ENCODE assay signal across 8 mouse cellular contexts in the genomic region with DNA sequence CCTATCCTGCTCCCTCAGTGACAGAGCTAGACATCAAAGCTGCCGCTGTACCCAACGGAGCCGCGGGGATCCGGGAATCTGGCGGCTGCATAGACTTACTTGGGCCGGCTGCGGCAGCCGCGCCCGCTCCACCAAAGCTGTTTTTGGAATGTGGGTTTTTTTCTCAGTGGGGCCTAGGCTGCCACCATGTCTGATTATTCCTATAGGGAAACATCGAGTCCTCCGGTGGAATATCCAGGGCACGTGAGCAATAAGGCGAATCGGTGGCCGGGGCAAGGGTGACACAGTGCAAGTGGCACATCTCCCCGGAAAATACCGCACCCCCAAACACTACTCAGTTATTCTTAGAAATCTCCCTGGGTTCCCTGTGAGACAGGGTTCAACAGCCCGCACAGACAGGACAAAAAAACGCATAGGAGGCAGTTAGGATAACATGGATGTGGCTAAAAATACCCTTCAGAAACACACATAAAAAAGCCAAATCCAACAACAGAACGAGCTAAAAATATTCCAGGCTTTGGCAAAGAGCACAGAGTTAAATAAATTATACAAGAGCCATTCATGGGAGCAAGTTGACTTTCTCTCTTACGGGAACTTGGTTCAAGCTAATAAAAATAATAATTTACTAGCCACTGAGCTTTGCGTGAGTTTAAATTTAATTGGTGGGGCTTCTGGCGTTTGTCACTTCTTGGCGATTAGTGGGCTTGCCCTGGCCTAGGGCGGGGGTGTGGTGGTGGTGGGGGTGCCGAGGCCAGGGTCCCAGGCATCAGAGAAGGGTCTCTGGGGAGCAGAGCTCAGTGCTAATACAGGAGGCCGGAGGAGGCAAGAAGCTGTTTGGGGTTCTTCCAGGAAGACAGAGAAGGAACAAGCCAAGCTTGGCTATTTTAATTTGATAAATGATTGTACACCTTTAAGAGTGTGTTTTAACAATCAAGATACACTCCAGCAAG. TPM values are rescaled to one million over a fixed set of nuclear protein-coding genes. Genes with fewer than 3 reads are reported as not detected.
DNase-seq lines count a peak whose midpoint lies in the region; ATAC-seq and TF ChIP-seq lines count a peak whose summit lies in the region.

No protein-coding gene starts in this region.

- H3K9me3 ChIP-seq in forebrain, embryonic 13.5 days (replicated peaks), result no peaks in the 10 kb centered on the region
- H3K9me3 ChIP-seq in kidney, postnatal 0 days (replicated peaks; ENCODE audit: low read length), result no peaks in the 10 kb centered on the region
- H3K9me3 ChIP-seq in neural tube, embryonic 13.5 days, result no peaks in the 10 kb centered on the region

- no peak for TF ChIP-seq CTCF in kidney, postnatal 0 days (IDR thresholded peaks at IDR 0.05; ENCODE audit: low read depth)

- peak overlapping the region; percentile 100 for H3K27ac ChIP-seq in forebrain, embryonic 13.5 days
- H3K27ac ChIP-seq in kidney, postnatal 0 days, result peak overlapping the region; percentile 93
- peak overlapping the region; percentile 100 for H3K27ac ChIP-seq in neural tube, embryonic 13.5 days (replicated peaks)

- ATAC-seq in forebrain, embryonic 13.5 days, result no peak
- ATAC-seq in kidney, postnatal 0 days (replicated peaks; ENCODE audit: low FRiP score, low read depth), result no peak
- no peak for ATAC-seq in neural tube, embryonic 13.5 days (ENCODE audit: low read depth)

- peak overlapping the region; percentile 95 for H3K4me2 ChIP-seq in forebrain, embryonic 13.5 days
- H3K4me2 ChIP-seq in kidney, postnatal 0 days (ENCODE audit: low read length), result peak overlapping the region; percentile 100
- peak overlapping the region; percentile 99 for H3K4me2 ChIP-seq in neural tube, embryonic 13.5 days

- peak overlapping the region; percentile 100 for H3K9ac ChIP-seq in forebrain, embryonic 13.5 days
- peak overlapping the region; percentile 50 for H3K9ac ChIP-seq in kidney, postnatal 0 days (ENCODE audit: low read depth, low read length)
- peak overlapping the region; percentile 100 for H3K9ac ChIP-seq in neural tube, embryonic 13.5 days

- peak; percentile 43 to 58 for DNase-seq in right cerebral cortex, adult 2 months (ENCODE audit: low spot score in 2 of 2)
- DNase-seq in right cerebral cortex, postnatal 10 days (ENCODE audit: low spot score in 2 of 2), result no peak
- peak; percentile 93 for DNase-seq in kidney, postnatal 0 days (ENCODE audit: low spot score)
- DNase-seq in cerebellum, adult 11-12 months, result no peak
- DNase-seq in layer of hippocampus, postnatal 25 days (ENCODE audit: extremely low spot score in 1 of 2, low spot score in 1 of 2), result no peak
- DNase-seq in right cerebral cortex, adult 18-20 months, result no peak

- WGBS in forebrain, embryonic 13.5 days, result 8% methylated on average over 29 of the region's 29 CpGs
- 4% methylated on average over 29 of the region's 29 CpGs for WGBS in kidney, postnatal 0 days
- 6% methylated on average over 29 of the region's 29 CpGs for WGBS in neural tube, embryonic 13.5 days

- H3K27me3 ChIP-seq in forebrain, embryonic 13.5 days, result no peaks in the 10 kb centered on the region
- no peaks in the 10 kb centered on the region for H3K27me3 ChIP-seq in kidney, postnatal 0 days (ENCODE audit: insufficient read depth, low read length)
- no peaks in the 10 kb centered on the region for H3K27me3 ChIP-seq in neural tube, embryonic 13.5 days

- H3K36me3 ChIP-seq in forebrain, embryonic 13.5 days (ENCODE audit: poor library complexity, severe bottlenecking), result peaks cover 16% of the 10 kb centered on the region
- H3K36me3 ChIP-seq in kidney, postnatal 0 days (ENCODE audit: insufficient read depth, low read length), result no peaks in the 10 kb centered on the region
- no peaks in the 10 kb centered on the region for H3K36me3 ChIP-seq in neural tube, embryonic 13.5 days

- H3K4me3 ChIP-seq in forebrain, embryonic 13.5 days, result peak overlapping the region; percentile 94
- peak overlapping the region; percentile 17; the same call in 1 of the 2 replicates for H3K4me3 ChIP-seq in kidney, postnatal 0 days (replicated peaks; ENCODE audit: low read depth, low read length)
- peak overlapping the region; percentile 79 for H3K4me3 ChIP-seq in neural tube, embryonic 13.5 days

- peaks cover 83% of the 10 kb centered on the region for H3K4me1 ChIP-seq in forebrain, embryonic 13.5 days
- peaks cover 62% of the 10 kb centered on the region for H3K4me1 ChIP-seq in kidney, postnatal 0 days (replicated peaks; ENCODE audit: insufficient read depth, low read length)
- H3K4me1 ChIP-seq in neural tube, embryonic 13.5 days (replicated peaks), result peaks cover 86% of the 10 kb centered on the region

RNA-seq across cellular contexts. Expression of a gene that starts 8.5 kb away (rescaled TPM):
- polyA plus RNA-seq in forebrain, embryonic 13.5 days (2015; fragmentation: Nextera tagmentation; extraction: Ambion mirVana), result 17.2 TPM in 2 replicates
- polyA plus RNA-seq in kidney, postnatal 0 days (2015; fragmentation: Nextera tagmentation; extraction: Ambion mirVana), result 8.2 and 8.6 TPM in 2 replicates
- 13.6 and 15.3 TPM in 2 replicates for polyA plus RNA-seq in neural tube, embryonic 13.5 days (2015; fragmentation: Nextera tagmentation; extraction: Ambion mirVana)
- total RNA-seq in layer of hippocampus, postnatal 25 days (2021), result 10 to 100 TPM; 17.7 to 22.6 TPM

Comparison
In these comparisons a context has a peak if more than half of its experiments do, and no peak if none do; other contexts are left out.
1. DNase-seq: peak in right cerebral cortex, adult 2 months (2 of 2) and kidney, postnatal 0 days (single experiment); none in right cerebral cortex, postnatal 10 days (0 of 2), cerebellum, adult 11-12 months (single experiment), layer of hippocampus, postnatal 25 days (0 of 2) and right cerebral cortex, adult 18-20 months (single experiment).
2. H3K4me3 ChIP-seq: peak in every context shown above with its lines; median percentile 94 in forebrain, embryonic 13.5 days; 79 in neural tube, embryonic 13.5 days; 17 in kidney, postnatal 0 days.
3. H3K9ac ChIP-seq: peak in every context shown above with its lines; median percentile 100 in forebrain, embryonic 13.5 days; 100 in neural tube, embryonic 13.5 days; 50 in kidney, postnatal 0 days.
4. Peak in every context shown above with its lines, with median percentiles within 50 percentile points of each other: H3K27ac ChIP-seq and H3K4me2 ChIP-seq.